Mouse (Mus musculus) embryonic facial prominence, embryonic 10.5 days (tissue): Measurements from ENCODE around the gene Dnaja3. TPM values are rescaled to one million over a fixed set of nuclear protein-coding genes. Genes with fewer than 3 reads are reported as not detected.

ENCODE experiments used
- DNase-seq: peaks from one replicate; pipeline ENCODE4 v3.0.0-alpha.2; 2017; ENCODE audit warnings: low spot score
- H3K27ac ChIP-seq: fragments of 300-500 bp; sonication (generic); replicated peaks from 2 replicates; pipeline ENCODE4 v1.5.1; 2016; ENCODE audit warnings: mild to moderate bottlenecking
- H3K27me3 ChIP-seq: fragments of 300-500 bp; sonication (generic); replicated peaks from 2 replicates; pipeline ENCODE4 v1.6.1; 2016; ENCODE audit warnings: low read depth, mild to moderate bottlenecking; ENCODE audit not compliant: poor library complexity, severe bottlenecking
- H3K36me3 ChIP-seq: fragments of 300-500 bp; sonication (generic); replicated peaks from 2 replicates; pipeline ENCODE4 v1.6.1; 2016; ENCODE audit warnings: mild to moderate bottlenecking, moderate library complexity
- H3K4me1 ChIP-seq: fragments of 300-500 bp; sonication (generic); 2 replicates; pipeline ENCODE4 v1.6.1; 2016
- H3K4me3 ChIP-seq: fragments of 300-500 bp; sonication (generic); 2 replicates; pipeline ENCODE4 v1.5.1; 2016; ENCODE audit warnings: mild to moderate bottlenecking, moderate library complexity
- H3K9me3 ChIP-seq: fragments of 300-500 bp; sonication (generic); 2 replicates; pipeline ENCODE4 v1.6.1; 2016; ENCODE audit warnings: mild to moderate bottlenecking
- WGBS: fragments of 180-500 bp; shearing (Covaris S2); methylation state at CpG from one replicate; pipeline ENCODE4 v1.1.7; 2016; 5-methylcytosine and 5-hydroxymethylcytosine counted together
- polyA plus RNA-seq: library from polyadenylated mRNA; unstranded; fragments of >200 nt; fragmentation: Nextera tagmentation; extraction: Ambion mirVana; gene quantifications from 2 replicates; pipeline ENCODE4 v1.2.1, GENCODE M21; 2016

Dnaja3 gene
- polyA plus RNA-seq, 1 experiment from 2014 or later, result 66.6 TPM

DNA sequence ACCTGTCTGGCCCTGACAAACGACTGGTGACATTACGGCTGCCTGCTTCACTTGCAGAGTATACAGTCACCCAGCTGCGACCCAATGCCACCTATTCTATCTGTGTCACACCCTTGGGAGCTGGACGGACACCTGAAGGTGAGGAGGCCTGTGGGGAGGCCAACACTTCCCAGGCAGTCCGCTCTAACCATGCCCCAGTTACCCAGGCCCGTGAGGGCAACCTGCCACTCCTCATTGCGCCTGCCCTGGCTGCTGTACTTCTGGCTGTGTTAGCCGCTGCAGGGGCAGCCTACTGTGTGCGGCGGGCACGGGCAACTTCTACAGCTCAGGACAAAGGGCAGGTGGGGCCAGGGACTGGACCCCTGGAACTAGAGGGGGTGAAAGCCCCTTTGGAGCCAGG is 9.9 kb downstream of the Dnaja3 start:
- 89% methylated on average over 11 of the region's 11 CpGs for WGBS
- Histone ChIP-seq H3K27ac (peak overlapping the region; percentile 89), H3K4me1 (peaks cover 100% of the 10 kb centered on the region), H3K27me3 (no peaks in the 10 kb centered on the region), H3K4me3 (no peak overlapping the region), H3K9me3 (no peaks in the 10 kb centered on the region), H3K36me3 (peaks cover 89% of the 10 kb centered on the region)
- DNase-seq, result no peak

- Histone ChIP-seq H3K9me3 (no peaks in the 10 kb centered on the region), H3K36me3 (peaks cover 93% of the 10 kb centered on the region), H3K27me3 (no peaks in the 10 kb centered on the region), H3K4me1 (peaks cover 100% of the 10 kb centered on the region), H3K27ac (peak overlapping the region; percentile 89), H3K4me3 (no peak overlapping the region)
- DNase-seq, result peak; percentile 7
- WGBS, result 90% methylated on average over 3 of the region's 3 CpGs
Observed at GRCm38 (mm10) chr16:4650161-4650560, 10.4 kb downstream of the Dnaja3 start.

- no peak overlapping the region; the same call in 1 of the 2 replicates for H3K4me3 ChIP-seq
- WGBS, result 82% methylated on average over 1 of the region's 1 CpGs
- H3K27ac ChIP-seq, result peak overlapping the region; percentile 89
- peaks cover 90% of the 10 kb centered on the region for H3K36me3 ChIP-seq
- H3K4me1 ChIP-seq, result peaks cover 100% of the 10 kb centered on the region
- no peak for DNase-seq
- H3K9me3 ChIP-seq, result no peaks in the 10 kb centered on the region
- H3K27me3 ChIP-seq, result no peaks in the 10 kb centered on the region
Observed at GRCm38 (mm10) chr16:4651081-4651480, 11.3 kb downstream of the Dnaja3 start.

DNA sequence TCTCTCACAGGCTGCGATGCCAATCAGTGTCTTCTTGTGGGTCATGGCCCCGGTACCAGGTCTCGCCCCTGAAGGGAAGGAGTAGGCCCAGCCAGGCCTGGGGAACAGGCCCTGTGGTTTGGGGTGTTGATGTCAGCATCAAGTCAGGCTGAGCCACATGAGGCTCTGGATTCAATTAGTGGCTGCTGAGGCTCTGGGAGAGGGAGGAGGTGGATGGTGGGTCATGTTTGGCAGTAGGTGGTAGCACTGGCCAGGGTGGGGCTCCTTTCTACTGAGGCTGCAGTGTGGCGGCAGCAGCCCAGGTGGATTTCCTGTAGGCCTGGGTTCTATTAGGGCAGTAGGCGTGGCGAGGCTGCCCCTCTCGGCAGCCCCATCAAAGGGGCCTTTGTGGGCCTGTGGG is 11.8 kb downstream of the Dnaja3 start:
- 38% methylated on average over 7 of the region's 7 CpGs for WGBS
- Histone ChIP-seq H3K27me3 (no peaks in the 10 kb centered on the region), H3K27ac (peak overlapping the region; percentile 89), H3K9me3 (no peaks in the 10 kb centered on the region), H3K4me1 (peaks cover 100% of the 10 kb centered on the region), H3K36me3 (peaks cover 85% of the 10 kb centered on the region), H3K4me3 (peak overlapping the region; percentile 4; the same call in 1 of the 2 replicates)
- DNase-seq, result peak; percentile 92

GRCm38 (mm10) chr16:4652707-4653416 is 13.1 kb downstream of the Dnaja3 start:
- H3K27ac ChIP-seq, result peak overlapping the region; percentile 89
- peak overlapping the region; percentile 16; the same call in 1 of the 2 replicates for H3K4me3 ChIP-seq
- H3K27me3 ChIP-seq, result no peaks in the 10 kb centered on the region
- peak; percentile 65 for DNase-seq
- H3K4me1 ChIP-seq, result peaks cover 100% of the 10 kb centered on the region
- WGBS, result 56% methylated on average over 4 of the region's 4 CpGs
- H3K9me3 ChIP-seq, result no peaks in the 10 kb centered on the region
- peaks cover 76% of the 10 kb centered on the region for H3K36me3 ChIP-seq

- 84% methylated on average over 10 of the region's 10 CpGs for WGBS
- no peak overlapping the region for H3K4me3 ChIP-seq
- H3K4me1 ChIP-seq, result peaks cover 97% of the 10 kb centered on the region
- peak overlapping the region; percentile 89 for H3K27ac ChIP-seq
- H3K27me3 ChIP-seq, result no peaks in the 10 kb centered on the region
- DNase-seq, result no peak
- H3K9me3 ChIP-seq, result no peaks in the 10 kb centered on the region
- peaks cover 57% of the 10 kb centered on the region for H3K36me3 ChIP-seq
Observed at GRCm38 (mm10) chr16:4654706-4655105, 14.9 kb downstream of the Dnaja3 start.

GRCm38 (mm10) chr16:4655251-4655734 is 15.5 kb downstream of the Dnaja3 start:
- 60% methylated on average over 4 of the region's 4 CpGs for WGBS
- Histone ChIP-seq H3K9me3 (no peaks in the 10 kb centered on the region), H3K27ac (peak overlapping the region; percentile 89), H3K36me3 (peaks cover 51% of the 10 kb centered on the region), H3K4me3 (no peak overlapping the region), H3K27me3 (no peaks in the 10 kb centered on the region), H3K4me1 (peaks cover 94% of the 10 kb centered on the region)
- peak; percentile 34 for DNase-seq

DNA sequence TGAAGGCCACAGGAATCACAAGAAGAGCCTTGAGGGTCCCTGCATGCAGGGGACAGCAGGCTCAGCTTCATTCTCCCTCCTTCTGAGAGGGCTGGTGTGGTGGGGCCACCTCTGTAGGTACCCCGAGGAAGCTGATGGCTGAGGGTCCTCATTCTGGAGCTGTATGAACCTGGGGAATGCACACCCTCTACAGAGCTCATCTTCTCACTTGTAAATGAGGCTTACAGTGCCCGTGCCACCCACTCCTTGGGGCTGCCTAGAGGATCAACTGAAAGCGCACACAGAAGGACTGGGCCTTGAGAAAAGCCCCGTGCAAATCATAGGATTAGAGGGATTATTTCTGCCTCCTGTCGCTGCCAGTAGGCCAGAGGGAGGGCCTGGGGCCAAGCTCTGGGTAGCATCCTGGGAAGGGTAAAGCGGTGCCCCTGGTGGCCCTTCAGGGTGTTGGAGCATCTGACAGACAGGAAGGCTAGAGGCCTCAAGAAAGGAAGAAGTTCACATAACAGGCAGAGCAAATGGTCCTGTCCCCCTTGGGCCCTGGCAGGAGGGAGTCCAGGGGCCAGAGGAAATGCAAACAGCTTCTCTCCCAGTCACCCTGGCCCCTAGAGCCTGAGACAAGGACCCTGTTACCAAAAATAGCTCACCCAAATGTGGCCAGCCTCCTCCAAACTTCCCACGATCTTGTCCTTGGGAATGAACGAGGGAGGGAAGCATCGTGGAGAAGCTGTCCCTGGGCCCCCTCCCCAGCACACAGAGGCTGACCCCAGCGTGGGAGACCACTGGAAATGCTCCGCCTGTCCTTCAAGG is 16.2 kb downstream of the Dnaja3 start:
- peak; percentile 59 for DNase-seq
- Histone ChIP-seq H3K4me1 (peaks cover 87% of the 10 kb centered on the region), H3K36me3 (peaks cover 51% of the 10 kb centered on the region)

GRCm38 (mm10) chr16:4656571-4657081 is 16.8 kb downstream of the Dnaja3 start:
- Histone ChIP-seq H3K27me3 (no peaks in the 10 kb centered on the region), H3K4me3 (no peak overlapping the region), H3K9me3 (no peaks in the 10 kb centered on the region), H3K4me1 (peaks cover 87% of the 10 kb centered on the region), H3K36me3 (peaks cover 51% of the 10 kb centered on the region), H3K27ac (peak overlapping the region; percentile 89)
- WGBS, result 63% methylated on average over 9 of the region's 9 CpGs
- no peak for DNase-seq

More for the DNA sequence above, 16.2 kb downstream of the Dnaja3 start:
- H3K27me3 ChIP-seq, result no peaks in the 10 kb centered on the region
- H3K4me3 ChIP-seq, result no peak overlapping the region
- H3K27ac ChIP-seq, result peak overlapping the region; percentile 89
- H3K9me3 ChIP-seq, result no peaks in the 10 kb centered on the region
- 29% methylated on average over 11 of the region's 11 CpGs for WGBS

- peak overlapping the region; percentile 94 for H3K27ac ChIP-seq
- H3K4me1 ChIP-seq, result peaks cover 68% of the 10 kb centered on the region
- H3K27me3 ChIP-seq, result no peaks in the 10 kb centered on the region
Observed at GRCm38 (mm10) chr16:4658781-4659245, 19.0 kb downstream of the Dnaja3 start.

GRCm38 (mm10) chr16:4659326-4659725 is 19.5 kb downstream of the Dnaja3 start:
- Histone ChIP-seq H3K27ac (peak overlapping the region; percentile 94), H3K9me3 (no peaks in the 10 kb centered on the region), H3K36me3 (peaks cover 44% of the 10 kb centered on the region), H3K4me1 (peaks cover 62% of the 10 kb centered on the region), H3K27me3 (no peaks in the 10 kb centered on the region), H3K4me3 (peak overlapping the region; percentile 42)
- no peak for DNase-seq
- 18% methylated on average over 2 of the region's 2 CpGs for WGBS

More at GRCm38 (mm10) chr16:4658781-4659245, 19.0 kb downstream of the Dnaja3 start:
- peak overlapping the region; percentile 42 for H3K4me3 ChIP-seq
- H3K36me3 ChIP-seq, result peaks cover 44% of the 10 kb centered on the region
- peak; percentile 94 for DNase-seq
- H3K9me3 ChIP-seq, result no peaks in the 10 kb centered on the region
- 15% methylated on average over 11 of the region's 11 CpGs for WGBS

GRCm38 (mm10) chr16:4661605-4662004 is 21.8 kb downstream of the Dnaja3 start:
- WGBS, result 85% methylated on average over 2 of the region's 2 CpGs
- no peaks in the 10 kb centered on the region for H3K9me3 ChIP-seq
- DNase-seq, result no peak

More at GRCm38 (mm10) chr16:4661605-4662004, 21.8 kb downstream of the Dnaja3 start:
- no peak overlapping the region for H3K4me3 ChIP-seq
- peaks cover 50% of the 10 kb centered on the region for H3K36me3 ChIP-seq
- H3K4me1 ChIP-seq, result peaks cover 41% of the 10 kb centered on the region
- H3K27me3 ChIP-seq, result no peaks in the 10 kb centered on the region
- peak overlapping the region; percentile 76 for H3K27ac ChIP-seq
